Mouse (Mus musculus): ENCODE results near the gene Med25.

GRCm38 (mm10) chr7:44867010-44867702 lies 25.4 kb downstream of the Med25 start:
- TF ChIP-seq CTCF (IDR thresholded peaks at IDR 0.05; ENCODE audit: low read depth) (no peak), EP300 (optimal IDR thresholded peaks at IDR 0.05) (no peak)
